Mouse (Mus musculus) limb, embryonic 14.5 days (tissue): ENCODE measurements at regions not wholly inside any gene's neighbourhood (a gene's known extent, or its start where the extent isn't known, plus 50 kb on each side); places are given as distances from the start of the nearest gene placed in this dataset.

ENCODE experiments used
- ATAC-seq: fragments of 200-750 bp; cut with Nextera tagmentation; 2 replicates; pipeline ENCODE4 v1.8.0; 2017; ENCODE audit warnings: low read depth, moderate number of reproducible peaks, moderate TSS enrichment; ENCODE audit not compliant: low FRiP score
- DNase-seq: peaks from one replicate; pipeline ENCODE4 v3.0.0-alpha.2; 2015; ENCODE audit warnings: low spot score
- H3K27ac ChIP-seq: fragments of 300-500 bp; sonication (generic); replicated peaks from 2 replicates; pipeline ENCODE4 v1.5.1; 2014; ENCODE audit warnings: low read depth, mild to moderate bottlenecking, low read length, moderate library complexity, mixed read lengths
- H3K27me3 ChIP-seq: fragments of 300-500 bp; sonication (generic); 2 replicates; pipeline ENCODE4 v1.6.1; 2014; ENCODE audit warnings: low read length, mixed read lengths; ENCODE audit not compliant: control insufficient read depth, insufficient read depth
- H3K36me3 ChIP-seq: fragments of 300-500 bp; sonication (generic); 2 replicates; pipeline ENCODE4 v1.6.1; 2014; ENCODE audit warnings: mild to moderate bottlenecking, low read length, moderate library complexity, mixed read lengths; ENCODE audit not compliant: control insufficient read depth, insufficient read depth
- H3K4me1 ChIP-seq: fragments of 300-500 bp; sonication (generic); 2 replicates; pipeline ENCODE4 v1.6.1; 2014; ENCODE audit warnings: antibody characterized with exemption, low read length, mixed read lengths; ENCODE audit not compliant: control insufficient read depth, insufficient read depth
- H3K4me2 ChIP-seq: fragments of 300-500 bp; sonication (generic); replicated peaks from 2 replicates; pipeline ENCODE4 v1.6.1; 2014; ENCODE audit warnings: low read depth, mild to moderate bottlenecking, low read length, moderate library complexity; ENCODE audit not compliant: severe bottlenecking
- H3K4me3 ChIP-seq: fragments of 300-500 bp; sonication (generic); replicated peaks from 2 replicates; pipeline ENCODE4 v1.5.1; 2014; ENCODE audit warnings: low read length
- H3K9ac ChIP-seq: fragments of 300-500 bp; sonication (generic); 2 replicates; pipeline ENCODE4 v1.6.1; 2014; ENCODE audit warnings: mild to moderate bottlenecking, low read depth, low read length, moderate library complexity; ENCODE audit not compliant: severe bottlenecking
- H3K9me3 ChIP-seq: fragments of 300-500 bp; sonication (generic); 2 replicates; pipeline ENCODE4 v1.6.1; 2016; ENCODE audit warnings: low read length; ENCODE audit not compliant: control insufficient read depth
- POLR2A ChIP-seq: fragments of 200-500 bp; IDR thresholded peaks from 2 replicates; pipeline ENCODE4 v1.8.0; 2012; ENCODE audit warnings: inconsistent platforms, mild to moderate bottlenecking, moderate library complexity, borderline replicate concordance; ENCODE audit not compliant: insufficient read depth, insufficient read length; ENCODE audit errors: extremely low read depth
- WGBS: fragments of 180-500 bp; shearing (Covaris S2); extraction: QIAGEN DNeasy Blood & Tissue Kit; methylation state at CpG from one replicate; pipeline ENCODE4 v1.1.7; 2014; 5-methylcytosine and 5-hydroxymethylcytosine counted together

GRCm38 (mm10) chr4:80518589-80518988, 315.3 kb upstream of the Tyrp1 start:
- peak; percentile 36; the same call in 1 of the 2 replicates for ATAC-seq
- Histone ChIP-seq H3K4me2 (no peak overlapping the region), H3K9ac (no peak overlapping the region), H3K9me3 (no peaks in the 10 kb centered on the region), H3K27me3 (no peaks in the 10 kb centered on the region), H3K4me1 (peaks cover 7% of the 10 kb centered on the region), H3K36me3 (no peaks in the 10 kb centered on the region), H3K27ac (no peak overlapping the region), H3K4me3 (no peak overlapping the region)
- TF ChIP-seq POLR2A: no peak
- DNase-seq: peak; percentile 39

GRCm38 (mm10) chr4:80539854-80540253, 294.1 kb upstream of the Tyrp1 start:
- Histone ChIP-seq H3K27me3 (no peaks in the 10 kb centered on the region), H3K9ac (no peak overlapping the region), H3K4me1 (no peaks in the 10 kb centered on the region), H3K27ac (no peak overlapping the region), H3K4me3 (no peak overlapping the region), H3K4me2 (no peak overlapping the region), H3K36me3 (no peaks in the 10 kb centered on the region), H3K9me3 (no peaks in the 10 kb centered on the region)
- no peak for TF ChIP-seq POLR2A
- WGBS: 81% methylated on average over 4 of the region's 4 CpGs
- DNase-seq (no peak), ATAC-seq (no peak)

GRCm38 (mm10) chr4:80545086-80545485, 288.8 kb upstream of the Tyrp1 start:
- no peak for ATAC-seq
- Histone ChIP-seq H3K4me3 (no peak overlapping the region), H3K4me1 (no peaks in the 10 kb centered on the region), H3K27me3 (no peaks in the 10 kb centered on the region), H3K9ac (no peak overlapping the region), H3K4me2 (no peak overlapping the region), H3K27ac (no peak overlapping the region), H3K9me3 (no peaks in the 10 kb centered on the region), H3K36me3 (no peaks in the 10 kb centered on the region)
- WGBS: 82% methylated on average over 3 of the region's 3 CpGs
- no peak for TF ChIP-seq POLR2A
- no peak for DNase-seq

GRCm38 (mm10) chr4:80589438-80589837, 244.5 kb upstream of the Tyrp1 start:
- 84% methylated on average over 4 of the region's 4 CpGs for WGBS
- ATAC-seq: no peak
- no peaks in the 10 kb centered on the region for H3K27me3 ChIP-seq

GRCm38 (mm10) chr4:80628271-80628670, 205.7 kb upstream of the Tyrp1 start:
- no peak for TF ChIP-seq POLR2A
- Histone ChIP-seq H3K9me3 (no peaks in the 10 kb centered on the region), H3K9ac (no peak overlapping the region), H3K27me3 (no peaks in the 10 kb centered on the region), H3K4me2 (no peak overlapping the region), H3K4me1 (no peaks in the 10 kb centered on the region), H3K27ac (no peak overlapping the region), H3K36me3 (no peaks in the 10 kb centered on the region), H3K4me3 (no peak overlapping the region)
- DNase-seq (no peak), ATAC-seq (no peak)
- 78% methylated on average over 4 of the region's 4 CpGs for WGBS

More at GRCm38 (mm10) chr4:80589438-80589837, 244.5 kb upstream of the Tyrp1 start:
- Histone ChIP-seq H3K4me2 (no peak overlapping the region), H3K36me3 (no peaks in the 10 kb centered on the region), H3K27ac (no peak overlapping the region), H3K4me3 (no peak overlapping the region), H3K9me3 (no peaks in the 10 kb centered on the region), H3K9ac (no peak overlapping the region), H3K4me1 (no peaks in the 10 kb centered on the region)
- no peak for TF ChIP-seq POLR2A
- no peak for DNase-seq

- ATAC-seq (no peak), DNase-seq (no peak)
- TF ChIP-seq POLR2A: no peak
- no peaks in the 10 kb centered on the region for H3K36me3 ChIP-seq
- no peaks in the 10 kb centered on the region for H3K4me1 ChIP-seq
- H3K27ac ChIP-seq: no peak overlapping the region
- no peak overlapping the region for H3K4me2 ChIP-seq
- WGBS: 92% methylated on average over 1 of the region's 1 CpGs
- no peak overlapping the region for H3K9ac ChIP-seq
- H3K27me3 ChIP-seq: no peaks in the 10 kb centered on the region
- no peak overlapping the region for H3K4me3 ChIP-seq
- H3K9me3 ChIP-seq: no peaks in the 10 kb centered on the region
Observed at GRCm38 (mm10) chr4:80629251-80629650, 204.7 kb upstream of the Tyrp1 start.
